Mouse (Mus musculus) midbrain, embryonic 16.5 days (tissue): ENCODE results near the gene Grm7. TPM values are rescaled to one million over a fixed set of nuclear protein-coding genes. Genes with fewer than 3 reads are reported as not detected.
A peak's percentile ranks its signal among the peaks of the same experiment; 100 is the strongest.

ENCODE experiments used
- ATAC-seq: fragments of 200-750 bp; cut with Nextera tagmentation; 2 replicates; pipeline ENCODE4 v1.8.0; 2017; ENCODE audit warnings: moderate TSS enrichment
- H3K27ac ChIP-seq: fragments of 300-500 bp; sonication (generic); 2 replicates; pipeline ENCODE4 v1.5.1; 2014; ENCODE audit warnings: mild to moderate bottlenecking, low read length, mixed read lengths
- H3K27me3 ChIP-seq: fragments of 300-500 bp; sonication (generic); 2 replicates; pipeline ENCODE4 v1.6.1; 2014; ENCODE audit warnings: low read depth, low read length, mixed read lengths; ENCODE audit not compliant: control insufficient read depth, insufficient read depth
- H3K36me3 ChIP-seq: fragments of 300-500 bp; sonication (generic); 2 replicates; pipeline ENCODE4 v1.6.1; 2014; ENCODE audit warnings: mild to moderate bottlenecking, low read length, moderate library complexity, mixed read lengths; ENCODE audit not compliant: control insufficient read depth, insufficient read depth
- H3K4me1 ChIP-seq: fragments of 300-500 bp; sonication (generic); 2 replicates; pipeline ENCODE4 v1.6.1; 2014; ENCODE audit warnings: mild to moderate bottlenecking, low read length, mixed read lengths; ENCODE audit not compliant: control insufficient read depth, insufficient read depth
- H3K4me2 ChIP-seq: fragments of 300-500 bp; sonication (generic); 2 replicates; pipeline ENCODE4 v1.6.1; 2014; ENCODE audit warnings: mild to moderate bottlenecking, low read length, mixed read lengths
- H3K4me3 ChIP-seq: fragments of 300-500 bp; sonication (generic); 2 replicates; pipeline ENCODE4 v1.5.1; 2014; ENCODE audit warnings: low read depth, mild to moderate bottlenecking, low read length, moderate library complexity, mixed read lengths
- H3K9ac ChIP-seq: fragments of 300-500 bp; sonication (generic); 2 replicates; pipeline ENCODE4 v1.6.1; 2014; ENCODE audit warnings: low read depth, low read length, mixed read lengths
- H3K9me3 ChIP-seq: fragments of 300-500 bp; sonication (generic); replicated peaks from 2 replicates; pipeline ENCODE4 v1.6.1; 2014; ENCODE audit warnings: mild to moderate bottlenecking, low read length, mixed read lengths; ENCODE audit not compliant: control insufficient read depth, poor library complexity, severe bottlenecking
- WGBS: fragments of 180-500 bp; shearing (Covaris S2); extraction: QIAGEN DNeasy Blood & Tissue Kit; methylation state at CpG from one replicate; pipeline ENCODE4 v1.1.7; 2014; 5-methylcytosine and 5-hydroxymethylcytosine counted together
- polyA plus RNA-seq: library from polyadenylated mRNA; unstranded; fragments of >200 nt; fragmentation: Nextera tagmentation; extraction: Ambion mirVana; gene quantifications from 2 replicates; pipeline ENCODE4 v1.2.1, GENCODE M21; 2015

Grm7 gene
- polyA plus RNA-seq, 1 experiment from 2014 or later = 39.1 TPM

DNA sequence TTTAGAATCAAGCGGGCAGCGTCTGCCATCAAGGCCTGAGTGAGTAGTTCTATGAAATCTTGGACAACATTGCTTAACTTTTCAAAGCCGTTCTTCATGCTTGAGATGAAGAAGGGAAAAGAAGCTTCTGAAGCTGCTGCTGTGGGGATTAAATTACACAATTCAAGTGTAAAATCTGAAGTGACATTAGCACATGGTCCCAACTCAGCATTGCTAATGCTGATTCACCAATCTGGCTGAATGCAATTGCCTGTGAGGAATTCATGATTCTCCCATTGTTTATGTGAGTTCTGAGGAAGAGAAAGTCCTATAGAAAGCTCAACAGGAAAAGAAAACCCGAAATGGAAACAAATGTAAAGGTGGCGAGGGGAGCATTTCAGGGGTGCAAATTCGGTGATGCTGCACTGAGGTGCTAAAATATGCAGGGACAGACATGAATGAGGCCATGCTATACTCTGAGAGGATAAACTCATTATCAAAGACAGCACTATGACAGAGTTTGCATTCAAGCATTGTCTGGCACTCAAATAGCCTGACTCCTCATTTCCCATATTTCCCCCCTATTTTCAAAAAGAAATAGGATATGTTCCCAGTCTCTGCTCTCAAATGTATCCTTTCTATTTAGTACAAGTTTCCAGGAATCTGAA is 575.8 kb downstream of the Grm7 start:
- Histone ChIP-seq H3K27ac (no peak overlapping the region), H3K36me3 (no peaks in the 10 kb centered on the region), H3K9ac (no peak overlapping the region), H3K4me3 (no peak overlapping the region), H3K4me2 (0 out of 2 replicates have a peak overlapping the region, but pooled peaks have one; percentile 2), H3K27me3 (no peaks in the 10 kb centered on the region), H3K9me3 (no peaks in the 10 kb centered on the region), H3K4me1 (0 out of 2 replicates have a peak, but pooled peaks cover 4% of the 10 kb centered on the region)
- 23% methylated on average over 6 of the region's 6 CpGs for WGBS
- no peak for ATAC-seq

- Histone ChIP-seq H3K9ac (no peak overlapping the region), H3K4me2 (no peak overlapping the region), H3K27ac (no peak overlapping the region), H3K4me1 (no peaks in the 10 kb centered on the region), H3K36me3 (no peaks in the 10 kb centered on the region), H3K9me3 (no peaks in the 10 kb centered on the region), H3K27me3 (no peaks in the 10 kb centered on the region), H3K4me3 (no peak overlapping the region)
- WGBS = 86% methylated on average over 5 of the region's 5 CpGs
- ATAC-seq = no peak
Observed at GRCm38 (mm10) chr6:111255215-111255614, 609.8 kb downstream of the Grm7 start.

- Histone ChIP-seq H3K36me3 (no peaks in the 10 kb centered on the region), H3K9ac (no peak overlapping the region), H3K4me2 (no peak overlapping the region), H3K4me1 (no peaks in the 10 kb centered on the region), H3K27me3 (no peaks in the 10 kb centered on the region), H3K27ac (no peak overlapping the region), H3K4me3 (no peak overlapping the region), H3K9me3 (no peaks in the 10 kb centered on the region)
- 87% methylated on average over 3 of the region's 3 CpGs for WGBS
- no peak for ATAC-seq
Observed at GRCm38 (mm10) chr6:111256939-111257338, 611.6 kb downstream of the Grm7 start.

- no peak overlapping the region for H3K4me2 ChIP-seq
- ATAC-seq = no peak
- no peaks in the 10 kb centered on the region for H3K4me1 ChIP-seq
- no peak overlapping the region for H3K9ac ChIP-seq
- no peak overlapping the region for H3K4me3 ChIP-seq
- H3K27me3 ChIP-seq = no peaks in the 10 kb centered on the region
- no peaks in the 10 kb centered on the region for H3K9me3 ChIP-seq
- 64% methylated on average over 3 of the region's 3 CpGs for WGBS
- H3K27ac ChIP-seq = no peak overlapping the region
- H3K36me3 ChIP-seq = no peaks in the 10 kb centered on the region
Observed at GRCm38 (mm10) chr6:111258256-111258655, 612.9 kb downstream of the Grm7 start.

GRCm38 (mm10) chr6:111261181-111261580 is 615.8 kb downstream of the Grm7 start:
- 91% methylated on average over 1 of the region's 1 CpGs for WGBS
- H3K27ac ChIP-seq = no peak overlapping the region

DNA sequence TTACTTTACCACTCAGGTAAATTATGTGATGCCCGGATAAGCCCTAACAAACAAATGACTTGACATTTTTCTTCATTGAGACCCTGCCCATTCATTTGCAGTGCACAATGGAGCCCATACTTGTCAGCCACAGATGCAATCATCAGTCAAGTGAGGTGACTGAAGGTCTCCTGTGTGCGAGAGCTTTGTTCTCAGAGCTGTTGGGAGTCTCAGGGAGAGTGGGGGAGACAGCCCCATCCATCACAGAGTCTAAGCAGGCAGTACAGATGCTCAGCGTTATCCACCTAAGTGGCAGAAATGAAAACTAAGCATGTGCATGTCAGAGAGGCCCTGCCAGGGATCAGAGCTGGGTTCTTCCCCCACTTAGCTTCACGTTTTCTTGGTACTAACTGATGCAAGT is 631.3 kb downstream of the Grm7 start:
- H3K36me3 ChIP-seq = no peaks in the 10 kb centered on the region
- H3K4me3 ChIP-seq = no peak overlapping the region
- H3K9me3 ChIP-seq = no peaks in the 10 kb centered on the region
- WGBS = 73% methylated on average over 4 of the region's 4 CpGs
- H3K4me1 ChIP-seq = no peaks in the 10 kb centered on the region
- H3K9ac ChIP-seq = no peak overlapping the region
- H3K27ac ChIP-seq = no peak overlapping the region
- no peak for ATAC-seq
- H3K27me3 ChIP-seq = no peaks in the 10 kb centered on the region
- H3K4me2 ChIP-seq = no peak overlapping the region

More at GRCm38 (mm10) chr6:111261181-111261580, 615.8 kb downstream of the Grm7 start:
- Histone ChIP-seq H3K4me3 (no peak overlapping the region), H3K9ac (no peak overlapping the region), H3K4me2 (no peak overlapping the region), H3K36me3 (no peaks in the 10 kb centered on the region), H3K4me1 (no peaks in the 10 kb centered on the region), H3K27me3 (no peaks in the 10 kb centered on the region), H3K9me3 (no peaks in the 10 kb centered on the region)
- ATAC-seq = no peak

DNA sequence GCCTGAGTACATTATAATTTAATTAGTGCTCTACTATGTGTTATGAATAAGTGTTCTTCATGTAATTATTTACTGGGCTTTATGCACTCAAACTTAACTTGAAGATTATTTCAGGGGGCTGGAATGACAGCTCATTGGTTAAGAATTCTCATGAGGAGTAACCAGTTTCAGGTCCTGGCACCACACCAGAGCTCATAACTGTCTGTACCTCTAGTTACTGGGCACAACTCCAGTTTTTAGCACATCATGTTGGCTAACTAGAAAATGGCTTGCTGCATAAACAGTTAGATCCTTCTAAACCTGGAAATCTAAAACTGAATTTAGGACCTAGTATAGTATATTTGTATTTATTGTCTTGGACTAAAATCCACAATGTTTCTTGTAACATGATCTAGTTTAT is 633.1 kb downstream of the Grm7 start:
- no peaks in the 10 kb centered on the region for H3K27me3 ChIP-seq
- H3K4me2 ChIP-seq = no peak overlapping the region
- H3K9me3 ChIP-seq = no peaks in the 10 kb centered on the region
- H3K4me3 ChIP-seq = no peak overlapping the region
- H3K4me1 ChIP-seq = no peaks in the 10 kb centered on the region
- H3K27ac ChIP-seq = no peak overlapping the region
- no peak overlapping the region for H3K9ac ChIP-seq
- ATAC-seq = no peak
- H3K36me3 ChIP-seq = no peaks in the 10 kb centered on the region

GRCm38 (mm10) chr6:111293505-111294001 is 648.2 kb downstream of the Grm7 start:
- Histone ChIP-seq H3K4me2 (no peak overlapping the region), H3K4me3 (no peak overlapping the region), H3K27me3 (no peaks in the 10 kb centered on the region), H3K4me1 (no peaks in the 10 kb centered on the region), H3K9me3 (no peaks in the 10 kb centered on the region), H3K9ac (no peak overlapping the region), H3K36me3 (no peaks in the 10 kb centered on the region), H3K27ac (peak overlapping the region; percentile 32)
- 21% methylated on average over 5 of the region's 5 CpGs for WGBS
- ATAC-seq = peak; percentile 62; the same call in 1 of the 2 replicates

DNA sequence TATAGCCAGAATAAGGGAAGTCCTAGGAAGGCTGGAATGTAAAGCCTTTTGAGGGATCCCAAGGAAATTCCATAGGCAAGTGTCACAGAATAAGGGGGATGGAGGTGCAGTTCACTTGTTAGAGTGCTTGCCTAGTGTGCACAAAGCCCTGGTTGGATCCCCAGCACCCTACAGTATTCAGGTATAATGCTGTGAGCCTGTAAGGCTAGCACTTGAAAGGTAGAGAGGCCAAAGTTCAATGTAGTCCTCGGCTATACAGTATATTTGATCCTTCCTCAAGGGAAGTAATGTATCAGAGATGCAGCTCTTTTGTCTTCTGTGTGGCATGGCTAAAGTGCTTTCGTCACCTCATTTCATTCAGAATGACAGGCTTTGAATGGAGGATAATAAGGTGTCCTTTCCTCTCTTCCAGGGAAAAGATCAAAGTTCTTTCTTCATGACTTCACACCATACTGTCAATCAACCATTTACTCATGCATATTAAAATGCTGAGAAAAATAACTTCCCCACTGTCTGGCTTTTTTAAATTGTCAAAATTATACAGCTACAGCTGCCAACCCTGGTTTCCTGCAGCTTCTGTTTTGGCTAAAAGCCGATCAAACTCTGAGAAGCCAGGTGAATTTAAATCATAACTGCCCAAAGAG is 658.7 kb downstream of the Grm7 start:
- H3K9ac ChIP-seq = no peak overlapping the region
- H3K4me2 ChIP-seq = no peak overlapping the region
- H3K27ac ChIP-seq = no peak overlapping the region; the same call in 1 of the 2 replicates
- 21% methylated on average over 3 of the region's 3 CpGs for WGBS
- ATAC-seq = peak; percentile 62; the same call in 1 of the 2 replicates
- no peaks in the 10 kb centered on the region for H3K36me3 ChIP-seq
- no peaks in the 10 kb centered on the region for H3K27me3 ChIP-seq
- H3K9me3 ChIP-seq = no peaks in the 10 kb centered on the region
- H3K4me1 ChIP-seq = no peaks in the 10 kb centered on the region
- H3K4me3 ChIP-seq = no peak overlapping the region
